Mouse (Mus musculus): ENCODE results near the gene Slco1c1. TPM values are rescaled to one million over a fixed set of nuclear protein-coding genes. Genes with fewer than 3 reads are reported as not detected.

Slco1c1 gene
- 0.15 TPM in 1 of 2 replicates, not detected in the other for polyA plus RNA-seq (2014; fragmentation: Nextera tagmentation; extraction: Ambion mirVana)

- H3K27me3 ChIP-seq (ENCODE audit: control insufficient read depth, insufficient read depth, low read length): no peaks in the 10 kb centered on the region
- no peaks in the 10 kb centered on the region for H3K9me3 ChIP-seq (replicated peaks; ENCODE audit: control insufficient read depth, low read length)
- no peak within 1 kb of the TSS for H3K9ac ChIP-seq (replicated peaks; ENCODE audit: low read length)
- WGBS: 57% methylated on average over 2 of the region's 2 CpGs
- DNase-seq (ENCODE audit: low spot score) (no peak), ATAC-seq (replicated peaks; ENCODE audit: insufficient number of reproducible peaks, low FRiP score, low TSS enrichment, low read depth) (no peak)
- H3K27ac ChIP-seq (replicated peaks; ENCODE audit: low read depth, low read length): no peak within 1 kb of the TSS
- no peaks in the 10 kb centered on the region for H3K36me3 ChIP-seq (replicated peaks; ENCODE audit: control insufficient read depth, insufficient read depth, low read depth, low read length)
- H3K4me1 ChIP-seq (ENCODE audit: control insufficient read depth, insufficient read depth, low read length): no peaks in the 10 kb centered on the region
- no peak within 1 kb of the TSS for H3K4me2 ChIP-seq (ENCODE audit: low read depth, low read length)
- no peak within 1 kb of the TSS for H3K4me3 ChIP-seq (ENCODE audit: low read depth, low read length)
Observed at GRCm38 (mm10) chr6:141523747-141524640, at the start of gene Slco1c1. Gene Slco1c1 (plus strand): TSS chr6:141524368.

- no peak overlapping the region for H3K9ac ChIP-seq (replicated peaks; ENCODE audit: low read length)
- WGBS: 55% methylated on average over 3 of the region's 3 CpGs
- DNase-seq (ENCODE audit: low spot score) (no peak), ATAC-seq (replicated peaks; ENCODE audit: insufficient number of reproducible peaks, low FRiP score, low TSS enrichment, low read depth) (no peak)
- no peaks in the 10 kb centered on the region for H3K36me3 ChIP-seq (replicated peaks; ENCODE audit: control insufficient read depth, insufficient read depth, low read depth, low read length)
- H3K4me2 ChIP-seq (ENCODE audit: low read depth, low read length): no peak overlapping the region
- H3K27me3 ChIP-seq (ENCODE audit: control insufficient read depth, insufficient read depth, low read length): no peaks in the 10 kb centered on the region
- no peak overlapping the region for H3K4me3 ChIP-seq (ENCODE audit: low read depth, low read length)
- no peak overlapping the region for H3K27ac ChIP-seq (replicated peaks; ENCODE audit: low read depth, low read length)
- no peaks in the 10 kb centered on the region for H3K9me3 ChIP-seq (replicated peaks; ENCODE audit: control insufficient read depth, low read length)
- H3K4me1 ChIP-seq (ENCODE audit: control insufficient read depth, insufficient read depth, low read length): no peaks in the 10 kb centered on the region
Observed at GRCm38 (mm10) chr6:141474696-141475095, 49.5 kb upstream of the Slco1c1 start.

- ATAC-seq (replicated peaks; ENCODE audit: insufficient number of reproducible peaks, low FRiP score, low TSS enrichment, low read depth) (no peak), DNase-seq (ENCODE audit: low spot score) (no peak)
- WGBS: 60% methylated on average over 10 of the region's 10 CpGs
- Histone ChIP-seq H3K9ac (replicated peaks; ENCODE audit: low read length) (no peak overlapping the region), H3K4me2 (ENCODE audit: low read depth, low read length) (no peak overlapping the region), H3K27ac (replicated peaks; ENCODE audit: low read depth, low read length) (no peak overlapping the region), H3K9me3 (replicated peaks; ENCODE audit: control insufficient read depth, low read length) (no peaks in the 10 kb centered on the region), H3K36me3 (replicated peaks; ENCODE audit: control insufficient read depth, insufficient read depth, low read depth, low read length) (no peaks in the 10 kb centered on the region), H3K4me1 (ENCODE audit: control insufficient read depth, insufficient read depth, low read length) (no peaks in the 10 kb centered on the region), H3K4me3 (ENCODE audit: low read depth, low read length) (no peak overlapping the region), H3K27me3 (ENCODE audit: control insufficient read depth, insufficient read depth, low read length) (no peaks in the 10 kb centered on the region)
Observed at GRCm38 (mm10) chr6:141485302-141486021, 38.7 kb upstream of the Slco1c1 start.

- DNase-seq (ENCODE audit: low spot score) (peak; percentile 67), ATAC-seq (replicated peaks; ENCODE audit: insufficient number of reproducible peaks, low FRiP score, low TSS enrichment, low read depth) (no peak)
Observed at GRCm38 (mm10) chr6:141487266-141487665, 36.9 kb upstream of the Slco1c1 start.

GRCm38 (mm10) chr6:141488619-141489018, 35.5 kb upstream of the Slco1c1 start:
- 13% methylated on average over 11 of the region's 11 CpGs for WGBS
- Histone ChIP-seq H3K9me3 (replicated peaks; ENCODE audit: control insufficient read depth, low read length) (no peaks in the 10 kb centered on the region), H3K4me2 (ENCODE audit: low read depth, low read length) (no peak overlapping the region), H3K36me3 (replicated peaks; ENCODE audit: control insufficient read depth, insufficient read depth, low read depth, low read length) (no peaks in the 10 kb centered on the region), H3K27me3 (ENCODE audit: control insufficient read depth, insufficient read depth, low read length) (no peaks in the 10 kb centered on the region), H3K4me1 (ENCODE audit: control insufficient read depth, insufficient read depth, low read length) (no peaks in the 10 kb centered on the region), H3K9ac (replicated peaks; ENCODE audit: low read length) (no peak overlapping the region), H3K4me3 (ENCODE audit: low read depth, low read length) (no peak overlapping the region), H3K27ac (replicated peaks; ENCODE audit: low read depth, low read length) (no peak overlapping the region)
- DNase-seq (ENCODE audit: low spot score): peak; percentile 90
- no peak for ATAC-seq (replicated peaks; ENCODE audit: insufficient number of reproducible peaks, low FRiP score, low TSS enrichment, low read depth)

More at GRCm38 (mm10) chr6:141487266-141487665, 36.9 kb upstream of the Slco1c1 start:
- Histone ChIP-seq H3K36me3 (replicated peaks; ENCODE audit: control insufficient read depth, insufficient read depth, low read depth, low read length) (no peaks in the 10 kb centered on the region), H3K4me3 (ENCODE audit: low read depth, low read length) (no peak overlapping the region), H3K27me3 (ENCODE audit: control insufficient read depth, insufficient read depth, low read length) (no peaks in the 10 kb centered on the region), H3K4me2 (ENCODE audit: low read depth, low read length) (no peak overlapping the region), H3K9me3 (replicated peaks; ENCODE audit: control insufficient read depth, low read length) (no peaks in the 10 kb centered on the region), H3K4me1 (ENCODE audit: control insufficient read depth, insufficient read depth, low read length) (no peaks in the 10 kb centered on the region), H3K27ac (replicated peaks; ENCODE audit: low read depth, low read length) (no peak overlapping the region), H3K9ac (replicated peaks; ENCODE audit: low read length) (no peak overlapping the region)
- WGBS: 72% methylated on average over 7 of the region's 7 CpGs

GRCm38 (mm10) chr6:141494909-141495308, 29.3 kb upstream of the Slco1c1 start:
- H3K9me3 ChIP-seq (replicated peaks; ENCODE audit: control insufficient read depth, low read length): no peaks in the 10 kb centered on the region
- ATAC-seq (replicated peaks; ENCODE audit: insufficient number of reproducible peaks, low FRiP score, low TSS enrichment, low read depth) (no peak), DNase-seq (ENCODE audit: low spot score) (no peak)
- whole genome bisulfite sequencing: 88% methylated on average over 4 of the region's 4 CpGs
- H3K4me3 ChIP-seq (ENCODE audit: low read depth, low read length): no peak overlapping the region
- no peak overlapping the region for H3K4me2 ChIP-seq (ENCODE audit: low read depth, low read length)
- no peak overlapping the region for H3K27ac ChIP-seq (replicated peaks; ENCODE audit: low read depth, low read length)
- no peaks in the 10 kb centered on the region for H3K27me3 ChIP-seq (ENCODE audit: control insufficient read depth, insufficient read depth, low read length)
- H3K9ac ChIP-seq (replicated peaks; ENCODE audit: low read length): no peak overlapping the region
- no peaks in the 10 kb centered on the region for H3K36me3 ChIP-seq (replicated peaks; ENCODE audit: control insufficient read depth, insufficient read depth, low read depth, low read length)
- H3K4me1 ChIP-seq (ENCODE audit: control insufficient read depth, insufficient read depth, low read length): no peaks in the 10 kb centered on the region

GRCm38 (mm10) chr6:141495634-141496418, 28.3 kb upstream of the Slco1c1 start:
- no peaks in the 10 kb centered on the region for H3K4me1 ChIP-seq (ENCODE audit: control insufficient read depth, insufficient read depth, low read length)
- whole genome bisulfite sequencing: 13% methylated on average over 13 of the region's 13 CpGs
- H3K4me3 ChIP-seq (ENCODE audit: low read depth, low read length): no peak overlapping the region
- DNase-seq (ENCODE audit: low spot score) (peak; percentile 63), ATAC-seq (replicated peaks; ENCODE audit: insufficient number of reproducible peaks, low FRiP score, low TSS enrichment, low read depth) (peak; percentile 74)
- no peak overlapping the region for H3K4me2 ChIP-seq (ENCODE audit: low read depth, low read length)
- H3K27ac ChIP-seq (replicated peaks; ENCODE audit: low read depth, low read length): no peak overlapping the region
- H3K9me3 ChIP-seq (replicated peaks; ENCODE audit: control insufficient read depth, low read length): no peaks in the 10 kb centered on the region
- H3K9ac ChIP-seq (replicated peaks; ENCODE audit: low read length): no peak overlapping the region
- no peaks in the 10 kb centered on the region for H3K36me3 ChIP-seq (replicated peaks; ENCODE audit: control insufficient read depth, insufficient read depth, low read depth, low read length)
- no peaks in the 10 kb centered on the region for H3K27me3 ChIP-seq (ENCODE audit: control insufficient read depth, insufficient read depth, low read length)

All from embryonic facial prominence, embryonic 11.5 days (tissue).